Mouse (Mus musculus) gastrocnemius, adult 2 months (tissue): Measurements from ENCODE around the gene Tnni2. TPM values are rescaled to one million over a fixed set of nuclear protein-coding genes. Genes with fewer than 3 reads are reported as not detected.

Experiments used
- DNase-seq: peaks from one replicate; pipeline ENCODE4 v3.0.0; 2022
- H3K27ac ChIP-seq: fragments of 200-600 bp; 2 replicates; pipeline ENCODE4 v1.8.1; 2022; ENCODE audit warnings: mild to moderate bottlenecking
- H3K4me3 ChIP-seq: fragments of 200-600 bp; 2 replicates; pipeline ENCODE4 v1.8.1; 2022; ENCODE audit warnings: mild to moderate bottlenecking, moderate library complexity
- CTCF ChIP-seq: fragments of 200-600 bp; IDR thresholded peaks from 2 replicates; pipeline ENCODE4 v1.8.1; 2022; ENCODE audit warnings: antibody characterized with exemption, mild to moderate bottlenecking, moderate library complexity
- intact Hi-C: fragments of 180-260 bp; cut with DNase I; formaldehyde crosslinking; loops from one replicate; pipeline ENCODE4 v1.15.1; 2025
- total RNA-seq, 2 experiments: library from RNA; stranded (reverse); gene quantifications; 2 replicates each; pipeline ENCODE4 v1.2.3; 2021

Gene Tnni2
- total RNA-seq, 2 experiments from 2014 or later, result 15,929 to 19,962 TPM

DNA sequence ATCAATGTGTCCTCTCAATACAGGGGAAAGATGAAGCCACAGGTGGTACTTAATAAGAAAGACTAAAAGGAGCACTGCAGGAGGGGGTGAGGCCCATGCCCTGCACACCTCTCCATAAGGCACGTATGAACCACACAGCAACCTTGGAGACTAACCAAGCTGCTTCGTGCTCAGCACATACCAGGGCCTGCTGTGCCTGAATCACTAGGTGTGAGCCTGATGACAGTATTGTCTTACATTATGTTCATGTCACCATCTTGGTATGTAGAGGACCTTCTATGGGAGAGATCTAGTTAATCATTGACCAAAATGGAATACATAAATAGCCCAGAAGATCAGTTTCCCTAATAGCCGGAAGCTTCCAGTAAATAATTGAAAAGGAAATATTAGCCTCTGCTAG lies 32.0 kb upstream of the Tnni2 start:
- Histone ChIP-seq H3K27ac (no peak overlapping the region), H3K4me3 (no peak overlapping the region)
- no peak for TF ChIP-seq CTCF
- intact Hi-C loops, result no loop called here
- no peak for DNase-seq

DNA sequence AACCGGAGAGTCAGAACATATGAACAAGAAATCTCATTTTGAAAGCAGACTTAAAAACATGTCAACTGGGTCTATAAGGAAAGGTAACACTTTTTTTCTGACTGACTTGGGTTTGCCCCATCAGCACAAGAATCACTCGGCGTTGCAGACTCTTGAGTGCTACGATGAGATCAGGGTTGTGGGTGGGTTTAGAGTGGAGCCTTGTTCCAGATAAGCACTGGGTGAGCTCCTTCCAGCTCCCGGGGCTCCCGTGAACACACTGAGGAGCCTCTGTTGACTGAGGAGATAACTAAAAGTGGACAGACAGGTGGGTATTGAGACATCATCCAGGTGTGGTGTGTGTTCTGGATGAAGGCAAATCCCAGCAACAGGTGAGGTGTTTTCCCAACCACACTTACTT lies 28.3 kb upstream of the Tnni2 start:
- Histone ChIP-seq H3K4me3 (no peak overlapping the region), H3K27ac (no peak overlapping the region)
- intact Hi-C loops, result no loop called here
- no peak for DNase-seq
- no peak for TF ChIP-seq CTCF

DNA sequence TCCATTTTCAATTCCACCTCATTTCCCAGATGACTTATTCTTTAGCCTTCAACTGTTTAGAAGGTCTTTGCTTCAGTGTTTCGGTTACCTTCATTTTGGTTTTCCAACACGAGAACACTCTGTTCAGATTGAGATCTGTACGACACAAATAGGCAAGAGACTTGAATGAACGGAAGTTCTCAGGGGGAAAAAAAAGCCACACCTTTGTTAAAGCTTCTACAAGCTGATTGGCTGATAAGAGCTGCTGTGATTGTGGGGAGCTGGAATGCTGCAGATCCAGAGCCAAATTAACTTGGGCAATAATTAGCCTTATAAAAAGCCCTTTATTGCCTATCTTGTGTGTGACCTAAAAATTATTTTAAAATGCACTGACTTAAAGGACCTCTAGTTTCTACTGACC lies 26.3 kb upstream of the Tnni2 start:
- no peak for TF ChIP-seq CTCF
- no peak for DNase-seq
- H3K27ac ChIP-seq, result peak overlapping the region; percentile 80
- H3K4me3 ChIP-seq, result no peak overlapping the region
- intact Hi-C loops, result no loop called here

DNA sequence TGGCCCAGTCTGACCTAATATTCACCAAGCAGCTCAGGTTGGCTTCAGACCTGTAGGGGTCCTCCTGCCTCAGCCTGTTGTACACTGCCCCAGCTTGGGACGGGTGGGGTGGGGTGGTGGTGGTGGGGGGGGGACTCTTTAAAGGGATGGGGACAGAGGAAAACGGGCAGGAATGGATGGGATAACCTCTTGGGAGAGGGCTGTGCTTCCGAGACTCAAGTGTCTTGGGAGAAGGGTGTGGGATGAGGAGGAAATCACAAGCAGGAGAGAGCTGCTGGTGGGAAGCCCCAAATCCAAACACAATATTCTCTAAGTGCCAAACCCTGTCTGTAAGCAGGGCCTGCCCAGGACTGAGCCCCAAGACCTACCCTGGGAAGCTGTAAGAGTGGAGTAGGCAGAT lies 25.4 kb upstream of the Tnni2 start:
- DNase-seq, result no peak
- Histone ChIP-seq H3K27ac (peak overlapping the region; percentile 80), H3K4me3 (no peak overlapping the region)
- intact Hi-C loops, result no loop called here
- TF ChIP-seq CTCF, result no peak

DNA sequence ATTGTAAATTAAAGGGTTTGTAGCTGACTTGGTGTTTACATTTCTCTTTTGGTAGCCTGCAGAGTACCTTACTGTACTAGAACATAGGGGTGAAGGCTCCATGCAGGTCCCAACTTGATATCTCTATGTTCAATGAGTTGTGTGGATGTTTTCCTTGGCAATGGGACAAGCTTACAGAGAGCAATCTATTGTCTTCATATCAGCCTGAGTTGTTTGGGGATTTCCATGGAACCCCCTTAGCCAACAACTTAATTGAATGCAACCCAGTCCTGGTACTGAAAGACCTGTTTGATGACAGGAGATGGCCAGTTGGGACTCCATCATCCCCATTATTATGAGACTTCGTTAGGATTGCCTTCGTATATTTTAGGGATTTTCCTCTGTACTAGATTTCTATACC lies 23.6 kb upstream of the Tnni2 start:
- intact Hi-C loops, result no loop called here
- TF ChIP-seq CTCF, result no peak
- Histone ChIP-seq H3K27ac (no peak overlapping the region), H3K4me3 (no peak overlapping the region)
- no peak for DNase-seq

DNA sequence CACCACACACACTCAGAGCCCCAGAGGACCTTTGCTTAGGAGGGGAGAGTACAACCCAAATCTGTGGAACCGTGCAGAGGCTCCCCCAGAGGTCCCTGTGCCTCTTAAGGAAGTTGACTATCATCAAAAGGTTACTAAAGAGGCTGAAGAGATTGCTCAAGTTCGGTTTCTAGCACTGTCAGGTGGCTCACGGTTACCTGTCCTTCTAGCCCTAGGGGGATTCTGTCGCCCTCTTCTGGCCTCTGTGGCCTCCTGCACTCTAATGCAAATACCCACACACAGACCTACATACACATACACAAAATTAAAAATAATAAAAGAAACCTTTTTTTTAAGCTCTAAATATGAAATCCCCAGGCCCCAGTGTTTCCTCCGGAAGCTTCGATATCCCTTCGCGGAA lies 22.9 kb upstream of the Tnni2 start:
- DNase-seq, result no peak
- H3K27ac ChIP-seq, result no peak overlapping the region
- intact Hi-C loops, result no loop called here
- no peak overlapping the region for H3K4me3 ChIP-seq
- no peak for TF ChIP-seq CTCF

DNA sequence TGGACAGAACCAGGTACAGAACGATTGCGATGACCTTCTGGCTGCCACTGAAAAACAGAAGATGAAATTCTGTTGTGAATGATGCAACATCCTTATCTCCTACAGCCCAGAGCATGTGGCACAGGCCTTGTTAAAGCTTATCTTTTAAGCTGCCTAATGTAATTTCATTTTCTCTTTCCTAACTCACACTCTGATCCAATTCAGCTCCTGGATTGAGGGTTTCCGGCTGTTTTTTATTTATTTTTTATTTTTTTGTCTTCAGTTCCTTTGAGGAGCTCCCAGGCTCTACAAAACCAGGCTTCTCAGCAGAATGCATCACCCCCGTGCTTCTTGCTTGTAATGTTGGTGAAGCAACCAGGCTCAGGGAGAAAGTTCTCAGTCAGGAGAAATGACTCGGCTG lies 21.7 kb upstream of the Tnni2 start:
- DNase-seq, result no peak
- no peak overlapping the region for H3K4me3 ChIP-seq
- intact Hi-C loops, result no loop called here
- no peak for TF ChIP-seq CTCF
- H3K27ac ChIP-seq, result no peak overlapping the region

DNA sequence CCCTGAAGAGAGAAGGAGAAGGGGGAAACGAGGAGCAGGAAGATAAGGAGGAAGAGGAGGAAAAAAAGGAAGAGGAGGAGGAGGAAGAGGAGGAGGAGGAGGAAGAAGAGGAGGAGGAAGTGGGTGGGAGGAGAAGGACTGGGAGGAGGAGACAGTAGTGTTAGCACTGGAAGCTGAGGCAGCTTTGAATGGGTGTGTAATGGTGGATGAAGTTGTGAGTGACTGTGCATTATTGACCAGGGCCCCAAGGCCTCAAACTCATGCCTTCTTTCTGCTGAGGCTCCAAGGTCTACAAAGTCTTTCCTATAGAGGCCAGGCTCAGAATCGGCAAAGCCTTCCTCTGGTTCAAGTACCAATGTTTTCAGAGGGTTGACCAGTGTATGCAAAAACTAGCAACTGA lies 19.8 kb upstream of the Tnni2 start:
- no peak overlapping the region for H3K4me3 ChIP-seq
- DNase-seq, result no peak
- TF ChIP-seq CTCF, result no peak
- intact Hi-C loops, result no loop called here
- no peak overlapping the region for H3K27ac ChIP-seq

DNA sequence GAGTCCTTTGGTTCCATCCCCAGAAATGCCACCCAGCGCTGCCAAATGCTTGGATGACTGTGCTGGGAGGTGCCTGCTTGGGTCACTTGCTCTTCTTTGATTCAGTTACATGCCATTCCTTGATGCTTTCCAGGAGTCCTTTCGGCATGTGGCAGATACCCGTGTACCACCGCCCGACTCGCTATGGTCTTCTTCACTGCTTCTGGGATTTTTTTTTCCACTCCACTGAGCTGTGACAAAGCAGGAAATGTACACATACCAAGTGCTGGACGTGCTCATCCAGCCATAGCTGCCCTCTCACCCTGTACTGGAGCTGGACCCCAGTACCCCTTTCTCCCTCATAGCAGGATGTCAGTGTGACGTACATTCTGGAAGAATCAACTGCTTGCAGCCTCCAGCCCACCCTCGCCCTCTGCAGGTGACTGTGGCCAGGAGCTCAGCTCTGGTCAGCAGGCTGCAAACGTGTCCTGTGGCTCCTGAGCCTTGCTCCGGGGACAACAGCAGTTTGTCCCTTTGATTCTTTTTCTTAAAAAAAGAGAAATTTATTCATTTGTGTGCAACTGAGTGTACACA lies 15.9 kb upstream of the Tnni2 start:
- DNase-seq, result peak; percentile 62
- intact Hi-C loops, result loop anchor here (5.0 kb wide), 1 partner anchor 38 kb away; the partner anchor contains the start of gene Ctsd
- Histone ChIP-seq H3K27ac (no peak overlapping the region), H3K4me3 (no peak overlapping the region)
- peak; percentile 74 for TF ChIP-seq CTCF

DNA sequence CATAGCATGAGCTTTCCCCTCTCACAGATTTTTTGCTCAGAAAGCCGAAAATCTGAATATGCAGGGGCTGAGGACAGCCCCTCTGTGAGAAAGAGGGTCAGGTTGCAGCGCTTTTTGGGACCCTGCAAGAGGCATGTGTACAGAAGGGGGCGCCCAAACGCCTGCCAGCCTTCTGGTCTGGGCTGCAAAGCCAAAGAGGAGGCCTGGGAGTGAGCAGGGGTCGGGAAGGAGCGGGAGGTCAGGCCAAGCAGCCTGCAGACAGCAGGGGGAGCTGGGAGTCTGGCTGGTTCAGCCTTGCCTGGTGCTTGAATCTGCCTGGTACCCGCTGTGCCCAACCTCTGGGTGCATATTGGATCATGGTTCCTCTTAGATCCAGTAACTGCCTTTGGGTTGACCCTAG lies 13.4 kb upstream of the Tnni2 start:
- Histone ChIP-seq H3K4me3 (no peak overlapping the region), H3K27ac (no peak overlapping the region)
- intact Hi-C loops, result loop anchor here (5.0 kb wide), 1 partner anchor 41 kb away; the partner anchor contains the start of gene Ctsd
- DNase-seq, result peak; percentile 61
- TF ChIP-seq CTCF, result peak; percentile 52

DNA sequence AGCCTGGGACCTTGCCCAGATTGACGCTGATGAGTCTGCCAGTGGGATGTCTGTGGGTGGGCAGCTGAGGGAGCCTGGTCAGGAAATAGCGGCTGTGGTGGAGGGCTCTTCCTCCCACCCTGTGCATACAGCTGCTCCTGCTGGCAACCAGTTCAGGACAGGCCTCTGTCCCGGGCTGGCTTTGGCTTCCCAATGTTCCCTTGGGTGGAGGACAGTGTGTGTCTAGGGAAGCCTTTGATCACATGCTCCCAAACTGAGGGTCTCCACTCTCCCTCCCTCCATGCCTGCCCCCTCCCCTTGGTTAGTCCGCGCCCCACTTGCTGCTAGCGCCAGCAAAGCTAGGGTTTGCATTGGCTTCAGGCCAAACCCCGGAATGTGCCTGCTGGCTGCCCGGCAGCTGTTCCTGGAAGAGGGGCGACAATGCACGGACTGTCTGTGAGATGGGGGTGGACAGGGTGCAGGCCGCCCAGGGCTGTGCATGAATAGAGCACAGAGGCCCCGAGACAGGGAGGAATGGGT lies 11.4 kb upstream of the Tnni2 start:
- intact Hi-C loops, result no loop called here
- no peak for TF ChIP-seq CTCF
- no peak overlapping the region for H3K4me3 ChIP-seq
- peak overlapping the region; percentile 16; the same call in 1 of the 2 replicates for H3K27ac ChIP-seq
- peak; percentile 61 for DNase-seq

DNA sequence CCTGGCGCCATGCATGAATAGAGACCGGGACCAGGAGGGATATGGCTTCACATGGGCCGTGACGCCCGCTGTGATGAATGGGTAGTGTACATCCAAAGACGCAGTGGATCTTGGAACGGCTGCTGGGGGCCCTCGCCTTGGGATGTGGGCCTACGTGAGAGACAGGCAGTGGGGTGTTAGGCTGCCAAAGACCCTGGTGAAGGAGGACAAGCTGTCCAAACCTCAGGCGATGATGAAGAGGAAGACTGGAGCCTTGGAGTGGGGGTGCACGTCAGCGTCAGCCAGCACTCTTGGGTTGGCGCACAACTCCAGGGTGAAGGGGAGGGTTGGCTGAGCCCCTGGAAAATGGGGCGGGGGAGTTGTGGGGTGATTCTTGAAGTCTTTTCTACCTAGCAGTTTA lies 10.5 kb upstream of the Tnni2 start:
- intact Hi-C loops, result no loop called here
- Histone ChIP-seq H3K27ac (no peak overlapping the region), H3K4me3 (no peak overlapping the region)
- DNase-seq, result no peak
- TF ChIP-seq CTCF, result no peak

DNA sequence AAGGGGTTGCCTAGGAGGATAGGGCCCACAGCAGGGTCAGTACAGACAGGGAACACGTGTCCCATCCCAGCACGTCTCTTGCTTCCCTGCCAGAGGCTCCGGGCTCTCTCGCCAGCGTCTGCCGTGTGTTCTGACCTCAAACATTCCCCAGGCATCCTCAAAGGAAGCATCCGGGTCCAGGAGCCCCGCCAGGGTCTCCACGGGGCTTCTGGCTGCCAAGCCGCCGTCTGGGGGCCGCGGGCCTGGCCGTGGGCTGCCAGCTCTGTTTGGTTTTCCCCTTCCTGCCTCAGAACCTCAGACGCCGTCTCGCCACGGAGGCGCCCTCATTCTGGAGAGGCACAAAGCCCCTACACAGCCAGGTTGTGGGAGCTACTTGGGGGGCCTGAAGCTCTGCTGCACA lies 8.0 kb upstream of the Tnni2 start:
- Histone ChIP-seq H3K27ac (peak overlapping the region; percentile 40; the same call in 1 of the 2 replicates), H3K4me3 (no peak overlapping the region)
- TF ChIP-seq CTCF, result no peak
- intact Hi-C loops, result loop anchor here (2.0 kb wide), 1 partner anchor 147 kb away; no protein-coding TSS in a partner anchor
- peak; percentile 38 for DNase-seq
